Mouse (Mus musculus) hindbrain, embryonic 12.5 days (tissue): ENCODE results near the gene Psme3. TPM values are rescaled to one million over a fixed set of nuclear protein-coding genes. Genes with fewer than 3 reads are reported as not detected.
A peak's percentile ranks its signal among the peaks of the same experiment; 100 is the strongest.

Experiments used
- ATAC-seq: fragments of 200-750 bp; cut with Nextera tagmentation; 2 replicates; pipeline ENCODE4 v1.8.0; 2017; ENCODE audit warnings: moderate TSS enrichment; ENCODE audit not compliant: low FRiP score
- H3K27ac ChIP-seq: fragments of 300-500 bp; sonication (generic); 2 replicates; pipeline ENCODE4 v1.5.1; 2016; ENCODE audit warnings: mild to moderate bottlenecking
- H3K27me3 ChIP-seq: fragments of 300-500 bp; sonication (generic); 2 replicates; pipeline ENCODE4 v1.6.1; 2016; ENCODE audit warnings: mild to moderate bottlenecking
- H3K36me3 ChIP-seq: fragments of 300-500 bp; sonication (generic); 2 replicates; pipeline ENCODE4 v1.6.1; 2016; ENCODE audit warnings: mild to moderate bottlenecking
- H3K4me1 ChIP-seq: fragments of 300-500 bp; sonication (generic); 2 replicates; pipeline ENCODE4 v1.6.1; 2016
- H3K4me2 ChIP-seq: fragments of 300-500 bp; sonication (generic); replicated peaks from 2 replicates; pipeline ENCODE4 v1.6.1; 2016; ENCODE audit warnings: mild to moderate bottlenecking
- H3K4me3 ChIP-seq: fragments of 300-500 bp; sonication (generic); 2 replicates; pipeline ENCODE4 v1.5.1; 2016; ENCODE audit warnings: mild to moderate bottlenecking
- H3K9ac ChIP-seq: fragments of 300-500 bp; sonication (generic); 2 replicates; pipeline ENCODE4 v1.6.1; 2016; ENCODE audit warnings: mild to moderate bottlenecking, moderate library complexity
- H3K9me3 ChIP-seq: fragments of 300-500 bp; sonication (generic); replicated peaks from 2 replicates; pipeline ENCODE4 v1.6.1; 2016; ENCODE audit warnings: mild to moderate bottlenecking
- WGBS: fragments of 180-500 bp; shearing (Covaris S2); methylation state at CpG from one replicate; pipeline ENCODE4 v1.1.7; 2016; 5-methylcytosine and 5-hydroxymethylcytosine counted together
- polyA plus RNA-seq: library from polyadenylated mRNA; unstranded; fragments of >200 nt; fragmentation: Nextera tagmentation; extraction: Ambion mirVana; gene quantifications from 2 replicates; pipeline ENCODE4 v1.2.1, GENCODE M21; 2016

The Psme3 gene
- 157 and 169 TPM in 2 replicates for polyA plus RNA-seq

- peak within 1 kb of the TSS; percentile 77 for H3K27ac ChIP-seq
- H3K4me2 ChIP-seq = peak within 1 kb of the TSS; percentile 99
- peaks cover 28% of the 10 kb centered on the region for H3K36me3 ChIP-seq
- H3K9ac ChIP-seq = peak within 1 kb of the TSS; percentile 96
- H3K9me3 ChIP-seq = no peaks in the 10 kb centered on the region
- peaks cover 16% of the 10 kb centered on the region for H3K4me1 ChIP-seq
- under 1% methylated on average over 61 of the region's 62 CpGs for WGBS
- peak; percentile 95 for ATAC-seq
- peak within 1 kb of the TSS; percentile 97 for H3K4me3 ChIP-seq
- H3K27me3 ChIP-seq = no peaks in the 10 kb centered on the region
These were observed at the start of gene Psme3 for GRCm38 (mm10) chr11:101315665-101316500. Psme3 (plus strand) TSS chr11:101316213.

GRCm38 (mm10) chr11:101269577-101270116 lies 46.4 kb upstream of the Psme3 start:
- Histone ChIP-seq H3K9ac (no peak overlapping the region), H3K4me1 (peaks cover 10% of the 10 kb centered on the region), H3K27ac (no peak overlapping the region), H3K4me2 (no peak overlapping the region), H3K9me3 (no peaks in the 10 kb centered on the region), H3K4me3 (no peak overlapping the region), H3K36me3 (no peaks in the 10 kb centered on the region), H3K27me3 (peaks cover 22% of the 10 kb centered on the region)
- WGBS = 31% methylated on average over 10 of the region's 10 CpGs
- no peak for ATAC-seq

DNA sequence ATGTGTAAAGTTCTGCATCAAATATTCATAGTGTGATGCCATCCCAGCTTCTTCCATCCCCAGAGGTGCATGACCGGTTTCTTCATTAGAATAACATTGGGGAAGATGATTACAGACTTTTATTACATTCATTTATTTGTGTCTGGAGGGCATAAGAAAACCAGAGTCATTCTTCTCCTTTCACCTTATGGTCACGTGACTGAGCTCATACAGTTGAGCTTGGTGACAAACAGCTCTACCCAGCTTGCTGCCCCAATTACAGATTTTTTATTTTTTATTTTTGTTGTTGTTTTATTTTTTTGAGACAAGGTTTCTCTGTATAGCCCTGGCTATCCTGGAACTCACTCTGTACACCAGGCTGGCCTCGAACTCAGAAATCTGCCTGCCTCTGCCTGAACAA lies 43.6 kb upstream of the Psme3 start:
- WGBS = 84% methylated on average over 3 of the region's 3 CpGs
- no peaks in the 10 kb centered on the region for H3K9me3 ChIP-seq
- no peak overlapping the region for H3K4me2 ChIP-seq
- H3K27me3 ChIP-seq = peaks cover 3% of the 10 kb centered on the region; the same call in 1 of the 2 replicates
- no peak overlapping the region for H3K4me3 ChIP-seq
- no peak for ATAC-seq
- peaks cover 15% of the 10 kb centered on the region for H3K4me1 ChIP-seq
- H3K27ac ChIP-seq = no peak overlapping the region
- H3K36me3 ChIP-seq = 0 out of 2 replicates have a peak, but pooled peaks cover 9% of the 10 kb centered on the region
- no peak overlapping the region for H3K9ac ChIP-seq

GRCm38 (mm10) chr11:101275309-101275708 lies 40.7 kb upstream of the Psme3 start:
- Histone ChIP-seq H3K36me3 (0 out of 2 replicates have a peak, but pooled peaks cover 9% of the 10 kb centered on the region), H3K9me3 (no peaks in the 10 kb centered on the region), H3K27ac (no peak overlapping the region), H3K4me2 (no peak overlapping the region), H3K27me3 (peaks cover 3% of the 10 kb centered on the region; the same call in 1 of the 2 replicates), H3K9ac (no peak overlapping the region), H3K4me3 (no peak overlapping the region), H3K4me1 (peaks cover 28% of the 10 kb centered on the region)
- ATAC-seq = no peak
- WGBS = 73% methylated on average over 4 of the region's 4 CpGs

DNA sequence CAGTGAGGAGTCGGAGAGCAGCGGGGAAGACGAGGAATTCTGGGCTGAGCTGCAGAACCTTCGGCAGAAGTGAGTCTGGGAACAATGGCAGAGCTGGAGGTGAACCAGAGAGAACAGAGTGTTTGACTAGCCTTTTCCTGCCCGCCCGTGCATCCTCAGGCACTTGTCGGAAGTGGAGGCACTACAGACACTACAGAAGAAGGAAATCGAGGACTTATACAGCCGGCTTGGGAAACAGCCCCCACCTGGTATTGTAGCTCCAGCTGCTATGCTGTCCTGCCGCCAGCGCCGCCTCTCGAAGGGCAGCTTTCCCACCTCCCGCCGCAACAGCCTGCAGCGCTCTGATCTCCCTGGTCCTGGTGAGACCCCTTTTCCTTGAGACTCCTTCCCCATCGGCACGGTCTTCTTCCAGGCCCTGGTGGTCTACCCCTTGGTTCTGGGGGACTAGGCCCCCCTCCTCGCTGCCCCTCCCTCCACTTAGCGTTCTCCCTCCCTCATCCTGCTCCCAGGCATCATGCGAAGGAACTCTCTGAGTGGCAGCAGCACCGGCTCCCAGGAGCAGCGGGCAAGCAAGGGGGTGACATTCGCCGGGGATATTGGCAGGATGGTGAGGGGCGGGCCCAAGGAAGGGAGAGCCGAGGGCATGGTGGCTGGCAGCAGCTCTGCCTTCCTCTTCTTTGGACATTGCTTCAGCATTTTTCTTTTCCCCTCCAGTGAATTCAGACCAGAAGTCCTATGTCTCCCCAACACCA lies 39.5 kb upstream of the Psme3 start:
- no peak for ATAC-seq
- WGBS = 24% methylated on average over 27 of the region's 27 CpGs
- peaks cover 3% of the 10 kb centered on the region; the same call in 1 of the 2 replicates for H3K27me3 ChIP-seq
- H3K4me2 ChIP-seq = peak overlapping the region; percentile 84
- no peak overlapping the region for H3K27ac ChIP-seq
- H3K9ac ChIP-seq = peak overlapping the region; percentile 29; the same call in 1 of the 2 replicates
- H3K4me1 ChIP-seq = peaks cover 28% of the 10 kb centered on the region
- H3K4me3 ChIP-seq = peak overlapping the region; percentile 4; the same call in 1 of the 2 replicates
- 0 out of 2 replicates have a peak, but pooled peaks cover 9% of the 10 kb centered on the region for H3K36me3 ChIP-seq
- H3K9me3 ChIP-seq = no peaks in the 10 kb centered on the region

DNA sequence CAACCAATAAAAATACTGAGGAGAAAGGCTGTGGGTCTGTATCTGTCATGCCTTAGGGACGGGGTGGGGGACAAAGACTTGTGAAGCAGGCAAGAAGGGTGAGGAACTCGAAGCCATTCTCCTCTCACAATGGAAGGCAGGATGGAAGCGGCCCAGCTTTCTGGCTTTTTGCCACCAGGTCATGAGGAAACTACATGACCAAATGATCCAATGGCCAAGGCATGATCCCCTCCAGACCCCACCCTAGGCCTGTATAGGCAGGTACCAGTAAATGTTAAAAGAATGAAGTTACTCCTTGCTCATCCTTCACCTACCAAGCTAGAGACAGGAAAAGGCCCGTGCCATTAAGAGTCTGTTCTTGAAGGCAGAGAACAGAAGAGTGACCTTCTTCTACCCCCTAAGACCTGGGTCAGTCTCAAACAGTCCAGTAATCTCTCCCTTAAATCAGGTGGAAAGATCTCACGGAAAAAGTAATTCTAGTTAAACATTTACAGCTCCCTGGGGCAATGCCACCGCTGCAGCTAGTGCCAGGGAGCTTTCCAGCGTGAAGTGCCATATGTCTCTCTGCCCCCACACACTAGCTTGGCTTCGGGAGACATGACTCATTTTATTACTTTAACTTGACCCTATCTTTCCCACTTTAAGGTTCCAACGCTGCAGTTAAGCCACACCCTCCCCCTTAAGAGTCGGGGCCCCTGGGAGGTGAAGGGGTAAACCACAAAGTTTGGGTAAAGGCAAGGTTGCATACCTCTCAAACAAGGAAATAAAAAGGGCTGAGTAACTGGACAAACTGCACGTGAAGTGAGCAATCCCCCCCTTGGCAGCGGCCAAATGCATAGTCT lies 38.4 kb upstream of the Psme3 start:
- Histone ChIP-seq H3K4me3 (peak overlapping the region; percentile 71), H3K9ac (peak overlapping the region; percentile 82), H3K4me1 (peaks cover 28% of the 10 kb centered on the region), H3K27ac (no peak overlapping the region), H3K36me3 (0 out of 2 replicates have a peak, but pooled peaks cover 9% of the 10 kb centered on the region), H3K4me2 (peak overlapping the region; percentile 84), H3K27me3 (peaks cover 3% of the 10 kb centered on the region; the same call in 1 of the 2 replicates), H3K9me3 (no peaks in the 10 kb centered on the region)
- 74% methylated on average over 12 of the region's 12 CpGs for WGBS
- no peak for ATAC-seq

DNA sequence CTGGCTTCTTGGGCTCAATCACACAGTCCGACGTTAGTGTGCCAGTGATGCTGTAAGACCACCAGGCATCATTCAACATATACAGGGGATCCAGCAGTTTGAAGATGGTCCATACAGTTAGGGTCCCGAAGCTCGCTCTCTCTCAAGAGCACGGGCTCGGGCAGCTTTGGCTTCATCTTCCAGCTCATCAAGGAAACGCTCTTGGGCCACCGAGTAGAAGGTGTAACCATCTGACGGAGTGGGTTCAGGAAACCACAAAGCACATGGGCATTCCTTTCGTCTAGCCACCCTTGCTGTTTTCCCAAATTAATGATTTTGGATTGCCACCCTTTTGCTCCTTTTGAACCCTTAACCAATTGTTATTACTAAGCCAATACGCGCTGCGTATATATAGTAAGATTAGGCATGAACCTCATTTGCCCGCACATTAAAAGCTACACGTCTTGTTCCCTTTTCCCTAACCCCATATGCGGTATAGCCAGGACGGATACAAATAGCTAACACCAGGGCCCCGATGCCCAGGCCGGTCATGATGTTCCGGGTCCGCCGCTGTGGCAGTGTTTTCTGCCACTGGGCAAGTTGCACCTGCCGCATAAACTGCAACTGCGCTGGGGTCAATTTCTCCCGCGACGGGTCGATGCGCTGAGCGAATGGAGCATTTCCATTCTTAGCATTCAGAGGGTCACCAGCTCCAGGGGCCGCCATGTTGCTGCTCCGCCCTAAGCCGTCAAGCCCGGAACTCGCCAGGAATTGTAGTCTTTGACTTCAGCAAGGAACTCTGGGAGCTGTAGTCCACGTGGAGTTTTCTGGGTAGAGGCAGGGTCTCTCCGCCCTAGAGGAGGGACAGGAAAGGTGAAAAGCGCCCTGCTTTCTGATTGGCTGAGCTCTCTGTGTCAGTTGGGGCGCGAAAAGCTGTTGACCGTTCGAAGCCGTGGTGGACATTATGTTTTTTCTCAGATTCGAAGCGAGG lies 37.5 kb upstream of the Psme3 start, which contains the start of the genes Cntd1 and Coa3:
TSS of gene Cntd1 (plus strand) at position 790 of the 970 bp plus-strand sequence.
TSS of gene Coa3 (minus strand) at position 892 of the 970 bp plus-strand sequence.
- Histone ChIP-seq H3K27ac (no peak within 1 kb of the TSS; the same call in 1 of the 2 replicates), H3K9ac (peak within 1 kb of the TSS; percentile 82), H3K4me3 (peak within 1 kb of the TSS; percentile 71), H3K27me3 (peaks cover 3% of the 10 kb centered on the region), H3K4me1 (peaks cover 28% of the 10 kb centered on the region), H3K4me2 (peak within 1 kb of the TSS; percentile 84), H3K36me3 (0 out of 2 replicates have a peak, but pooled peaks cover 9% of the 10 kb centered on the region), H3K9me3 (no peaks in the 10 kb centered on the region)
- ATAC-seq = peak; percentile 93
- WGBS = 12% methylated on average over 45 of the region's 45 CpGs

GRCm38 (mm10) chr11:101279193-101279569 lies 36.8 kb upstream of the Psme3 start:
- ATAC-seq = peak; percentile 54
- H3K4me3 ChIP-seq = peak overlapping the region; percentile 71
- WGBS = 62% methylated on average over 14 of the region's 14 CpGs
- peak overlapping the region; percentile 84 for H3K4me2 ChIP-seq
- H3K4me1 ChIP-seq = peaks cover 28% of the 10 kb centered on the region
- H3K27me3 ChIP-seq = peaks cover 3% of the 10 kb centered on the region
- 0 out of 2 replicates have a peak, but pooled peaks cover 9% of the 10 kb centered on the region for H3K36me3 ChIP-seq
- no peak overlapping the region for H3K27ac ChIP-seq
- no peaks in the 10 kb centered on the region for H3K9me3 ChIP-seq
- no peak overlapping the region for H3K9ac ChIP-seq

- Histone ChIP-seq H3K27ac (no peak overlapping the region), H3K4me2 (no peak overlapping the region), H3K36me3 (peaks cover 15% of the 10 kb centered on the region; the same call in 1 of the 2 replicates), H3K9me3 (no peaks in the 10 kb centered on the region), H3K9ac (no peak overlapping the region), H3K4me3 (no peak overlapping the region), H3K27me3 (peaks cover 3% of the 10 kb centered on the region), H3K4me1 (peaks cover 28% of the 10 kb centered on the region)
- WGBS = 50% methylated on average over 7 of the region's 7 CpGs
- ATAC-seq = no peak
These were observed 35.2 kb upstream of the Psme3 start for GRCm38 (mm10) chr11:101280837-101281236.

GRCm38 (mm10) chr11:101282896-101283295 lies 33.1 kb upstream of the Psme3 start:
- H3K4me2 ChIP-seq = no peak overlapping the region
- peaks cover 12% of the 10 kb centered on the region for H3K36me3 ChIP-seq
- no peak overlapping the region for H3K4me3 ChIP-seq
- no peak overlapping the region for H3K27ac ChIP-seq
- WGBS = 15% methylated on average over 5 of the region's 5 CpGs
- no peak overlapping the region for H3K9ac ChIP-seq
- peaks cover 9% of the 10 kb centered on the region for H3K4me1 ChIP-seq
- no peaks in the 10 kb centered on the region for H3K9me3 ChIP-seq
- H3K27me3 ChIP-seq = no peaks in the 10 kb centered on the region; the same call in 1 of the 2 replicates
- ATAC-seq = no peak
